Mouse (Mus musculus) hindbrain, embryonic 15.5 days (tissue): ENCODE results near the gene Bmp2. TPM values are rescaled to one million over a fixed set of nuclear protein-coding genes. Genes with fewer than 3 reads are reported as not detected.

ENCODE experiments used
- microRNA-seq: library from miRNA; unstranded; fragments of <30 nt; microRNA quantifications from one replicate; pipeline ENCODE4, GENCODE M21; 2016
- polyA plus RNA-seq: library from polyadenylated mRNA; unstranded; fragments of >200 nt; fragmentation: Nextera tagmentation; extraction: Ambion mirVana; gene quantifications from 2 replicates; pipeline ENCODE4 v1.2.1, GENCODE M21; 2015

Bmp2 gene
- polyA plus RNA-seq, 1 experiment from 2014 or later = 3.6 TPM

Small RNAs within 50 kb of the gene (microRNA-seq; reads per million reads assigned to microRNA genes)
- not detected for gene Mir3090
